Mouse (Mus musculus) stomach, postnatal 0 days (tissue): ENCODE measurements around the gene Ctbp2.
"Not testable (repeated sequence)": the region's sequence is repeated elsewhere in the genome, so short reads cannot be mapped to it uniquely, and the experiment has no call there.

Experiments used
- CTCF ChIP-seq: IDR thresholded peaks from 2 replicates; pipeline ENCODE4 v1.5.1; 2016; ENCODE audit warnings: antibody characterized with exemption, low read depth, mild to moderate bottlenecking, moderate library complexity
- EP300 ChIP-seq: optimal IDR thresholded peaks from 2 replicates; pipeline ENCODE3; 2016; ENCODE audit warnings: antibody characterized with exemption

DNA sequence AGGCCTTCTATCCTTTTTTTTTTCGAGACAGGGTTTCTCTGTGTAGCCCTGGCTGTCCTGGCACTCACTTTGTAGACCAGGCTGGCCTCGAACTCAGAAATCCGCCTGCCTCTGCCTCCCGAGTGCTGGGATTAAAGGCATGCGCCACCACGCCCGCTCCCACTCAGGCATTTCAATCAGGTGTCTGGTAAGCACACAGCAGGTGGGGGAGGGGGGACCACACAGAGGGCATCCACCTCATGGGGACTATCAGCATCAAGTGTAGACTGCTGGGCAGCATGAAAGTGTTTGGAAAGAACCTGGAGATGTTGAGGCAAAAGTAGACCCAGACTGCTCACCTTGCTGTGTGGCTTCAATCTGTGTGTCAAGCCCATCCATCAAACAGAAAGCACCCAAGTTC lies 28.5 kb downstream of the Ctbp2 start:
- TF ChIP-seq CTCF, EP300: not testable (repeated sequence)
